Mouse (Mus musculus) MEL (cell line): Measurements from ENCODE around the gene Ptx4. TPM values are rescaled to one million over a fixed set of nuclear protein-coding genes. Genes with fewer than 3 reads are reported as not detected.

ENCODE experiments used
- DNase-seq: peaks from one replicate; pipeline ENCODE4 v3.0.0; 2011; ENCODE audit warnings: low read depth, low spot score
- H3K27ac ChIP-seq: 2 replicates; pipeline ENCODE4 v1.5.1; 2012; ENCODE audit warnings: low read depth, mild to moderate bottlenecking, control low read depth, low read length, moderate library complexity; ENCODE audit not compliant: control insufficient read depth
- H3K27me3 ChIP-seq, 2 experiments: fragments of 150-350 bp in 1 of 2; sonication (generic) in 1 of 2; 2 replicates each; pipeline ENCODE4 v1.6.1; 2012; ENCODE audit warnings: low read length in 2 of 2, mild to moderate bottlenecking in 2 of 2, improper control_type of control experiment in 1 of 2, moderate library complexity in 1 of 2; ENCODE audit not compliant: insufficient read depth in 2 of 2, control insufficient read depth in 1 of 2
- H3K36me3 ChIP-seq, 2 experiments: 2 replicates each; pipeline ENCODE4 v1.6.1; 2012 to 2014; ENCODE audit warnings: low read length in 2 of 2, improper control_type of control experiment in 1 of 2, inconsistent platforms in 1 of 2, mild to moderate bottlenecking in 1 of 2; ENCODE audit not compliant: insufficient read depth in 2 of 2, control insufficient read depth in 1 of 2
- H3K4me1 ChIP-seq, 2 experiments: fragments of 150-350 bp in 1 of 2; sonication (generic) in 1 of 2; 2 replicates each; pipeline ENCODE4 v1.6.1; 2012; ENCODE audit warnings: low read length in 2 of 2, improper control_type of control experiment in 1 of 2, mild to moderate bottlenecking in 1 of 2; ENCODE audit not compliant: insufficient read depth in 2 of 2, control insufficient read depth in 1 of 2
- H3K4me3 ChIP-seq, 2 experiments: fragments of 150-350 bp in 1 of 2; sonication (generic) in 1 of 2; 2 replicates each; pipeline ENCODE4 v1.5.1; 2012; ENCODE audit warnings: low read depth in 2 of 2, low read length in 2 of 2, mild to moderate bottlenecking in 2 of 2, moderate library complexity in 2 of 2, control low read depth in 1 of 2, improper control_type of control experiment in 1 of 2; ENCODE audit not compliant: control insufficient read depth in 1 of 2, insufficient read depth in 1 of 2
- H3K79me2 ChIP-seq: 2 replicates; pipeline ENCODE4 v1.6.1; 2012; ENCODE audit warnings: mild to moderate bottlenecking, low read length, moderate library complexity; ENCODE audit not compliant: control insufficient read depth, poor library complexity, insufficient read depth
- H3K9ac ChIP-seq: 2 replicates; pipeline ENCODE4 v1.6.1; 2012; ENCODE audit warnings: low read depth, mild to moderate bottlenecking, control low read depth, low read length, moderate library complexity; ENCODE audit not compliant: control insufficient read depth, poor library complexity, severe bottlenecking
- H3K9me3 ChIP-seq: fragments of 150-350 bp; sonication (generic); replicated peaks from 2 replicates; pipeline ENCODE4 v1.6.1; 2012; ENCODE audit warnings: mild to moderate bottlenecking, low read length, improper control_type of control experiment, moderate library complexity; ENCODE audit not compliant: insufficient read depth
- CHD1 ChIP-seq: IDR thresholded peaks from 2 replicates; pipeline ENCODE4 v1.6.1; 2012; ENCODE audit warnings: low read depth, mild to moderate bottlenecking, inconsistent platforms, low read length, improper control_type of control experiment
- CTCF ChIP-seq, 3 experiments: IDR thresholded peaks in 2 of 3; conservative IDR thresholded peaks in 1 of 3; 2 replicates each; pipeline ENCODE4 v1.5.1; 2011 to 2012; ENCODE audit warnings: low read length in 3 of 3, low read depth in 2 of 3, mild to moderate bottlenecking in 2 of 3, improper control_type of control experiment in 1 of 3, inconsistent platforms in 1 of 3, mixed read lengths in 1 of 3, moderate library complexity in 1 of 3; ENCODE audit not compliant: control insufficient read depth in 1 of 3, insufficient read depth in 1 of 3, poor library complexity in 1 of 3, severe bottlenecking in 1 of 3
- GATA1 ChIP-seq: IDR thresholded peaks from 2 replicates; pipeline ENCODE4 v1.6.1; 2011; ENCODE audit warnings: low read depth, low read length, improper control_type of control experiment
- MAX ChIP-seq: IDR thresholded peaks from 2 replicates; pipeline ENCODE4 v1.6.1; 2011; ENCODE audit warnings: low read length, improper control_type of control experiment
- MEF2A ChIP-seq: IDR thresholded peaks from 2 replicates; pipeline ENCODE4 v1.6.1; 2014; ENCODE audit warnings: low read depth, mild to moderate bottlenecking, inconsistent platforms, low read length, improper control_type of control experiment; ENCODE audit not compliant: poor library complexity, insufficient replicate concordance, severe bottlenecking; ENCODE audit errors: extremely low read depth
- MYB ChIP-seq: IDR thresholded peaks from 2 replicates; pipeline ENCODE4 v1.6.1; 2011; ENCODE audit warnings: mild to moderate bottlenecking, low read depth, low read length, improper control_type of control experiment
- MYC ChIP-seq: IDR thresholded peaks from 2 replicates; pipeline ENCODE4 v1.6.1; 2011; ENCODE audit warnings: low read depth, mild to moderate bottlenecking, low read length, improper control_type of control experiment, moderate library complexity
- POLR2AphosphoS2 ChIP-seq: IDR thresholded peaks from 2 replicates; pipeline ENCODE4 v1.6.1; 2011; ENCODE audit warnings: low read length, improper control_type of control experiment
- POLR2AphosphoS5 ChIP-seq: IDR thresholded peaks from 2 replicates; pipeline ENCODE4 v1.6.1; 2012; ENCODE audit warnings: low read depth, borderline replicate concordance, mild to moderate bottlenecking, inconsistent platforms, low read length, moderate library complexity, mixed read lengths
- RCOR1 ChIP-seq: IDR thresholded peaks from 2 replicates; pipeline ENCODE4 v1.6.1; 2012; ENCODE audit warnings: low read depth, mild to moderate bottlenecking, inconsistent platforms, low read length, improper control_type of control experiment
- SIN3A ChIP-seq: IDR thresholded peaks from 2 replicates; pipeline ENCODE4 v1.6.1; 2012; ENCODE audit warnings: low read length, improper control_type of control experiment, inconsistent platforms
- USF2 ChIP-seq, 2 experiments: IDR thresholded peaks; 2 replicates each; pipeline ENCODE4 v1.6.1; 2011 to 2012; ENCODE audit warnings: improper control_type of control experiment in 2 of 2, low read length in 2 of 2, borderline replicate concordance in 1 of 2, inconsistent platforms in 1 of 2, low read depth in 1 of 2, mild to moderate bottlenecking in 1 of 2; ENCODE audit not compliant: insufficient read depth in 1 of 2
- polyA plus RNA-seq, 2 experiments: library from polyadenylated mRNA; stranded (reverse) in 1 of 2; unstranded in 1 of 2; fragments of >175 nt in 1 of 2; fragments of >200 nt in 1 of 2; gene quantifications; 2 replicates each; pipeline versions ENCODE4 v1.2.1 to v1.2.4; 2012; ENCODE audit warnings: low replicate concordance in 2 of 2, low read depth in 1 of 2; ENCODE audit not compliant: insufficient read length in 2 of 2, insufficient read depth in 1 of 2, missing spikeins in 1 of 2
- total RNA-seq: library from RNA; depleted of rRNA; stranded (reverse); fragments of 300-350 nt; gene quantifications from 2 replicates; pipeline ENCODE4 v1.2.3, GENCODE M21; 2012

Gene Ptx4
- total and polyA plus RNA-seq, 3 experiments: not detected

- no peaks in the 10 kb centered on the region for H3K9me3 ChIP-seq
- no peaks in the 10 kb centered on the region for H3K27me3 ChIP-seq
- no peaks in the 10 kb centered on the region for H3K79me2 ChIP-seq
- TF ChIP-seq USF2 (IDR thresholded peaks at IDR 0.05; ENCODE audit: borderline replicate concordance in 1 of 2, insufficient read depth in 1 of 2, low read depth in 1 of 2, low read length in 2 of 2) (no peak), POLR2AphosphoS2 (no peak)
- TF ChIP-seq, all 39 proteins: peak for 0
- Histone ChIP-seq H3K27ac (no peak overlapping the region), H3K9ac (no peak overlapping the region), H3K4me3 (no peak overlapping the region), H3K36me3 (no peaks in the 10 kb centered on the region), H3K4me1 (no peaks in the 10 kb centered on the region)
- no peak for DNase-seq
These were observed 24.3 kb upstream of the Ptx4 start for GRCm38 (mm10) chr17:25096221-25096620.

GRCm38 (mm10) chr17:25100052-25100451, 20.5 kb upstream of the Ptx4 start:
- no peaks in the 10 kb centered on the region for H3K9me3 ChIP-seq
- no peaks in the 10 kb centered on the region; a peak in 1 of 4 replicates for H3K36me3 ChIP-seq
- DNase-seq: no peak
- no peaks in the 10 kb centered on the region for H3K27me3 ChIP-seq
- TF ChIP-seq MAX: no peak
- H3K79me2 ChIP-seq: no peaks in the 10 kb centered on the region
- no peaks in the 10 kb centered on the region for H3K4me1 ChIP-seq
- H3K4me3 ChIP-seq: no peak overlapping the region
- no peak overlapping the region for H3K9ac ChIP-seq
- no peak overlapping the region for H3K27ac ChIP-seq

GRCm38 (mm10) chr17:25101338-25101737, 19.2 kb upstream of the Ptx4 start:
- Histone ChIP-seq H3K36me3 (no peaks in the 10 kb centered on the region; a peak in 1 of 4 replicates), H3K79me2 (no peaks in the 10 kb centered on the region), H3K27ac (no peak overlapping the region), H3K9ac (no peak overlapping the region), H3K9me3 (no peaks in the 10 kb centered on the region), H3K27me3 (no peaks in the 10 kb centered on the region), H3K4me1 (no peaks in the 10 kb centered on the region), H3K4me3 (no peak overlapping the region)
- no peak for TF ChIP-seq MAX
- no peak for TF ChIP-seq RCOR1
- no peak for TF ChIP-seq GATA1
- no peak for TF ChIP-seq MEF2A
- TF ChIP-seq SIN3A: no peak
- TF ChIP-seq MYB: no peak
- no peak for TF ChIP-seq CTCF (IDR thresholded peaks at IDR 0.05 in 2 of 3, conservative IDR thresholded peaks at IDR 0.05 in 1 of 3; ENCODE audit: control insufficient read depth in 1 of 3, insufficient read depth in 1 of 3, low read depth in 2 of 3, low read length in 3 of 3, poor library complexity in 1 of 3, severe bottlenecking in 1 of 3)
- TF ChIP-seq MYC: no peak
- TF ChIP-seq POLR2AphosphoS5: no peak
- TF ChIP-seq CHD1: no peak
- no peak for DNase-seq
